Mouse (Mus musculus) CH12.LX (cell line): ENCODE measurements around the gene Tubb1. TPM values are rescaled to one million over a fixed set of nuclear protein-coding genes. Genes with fewer than 3 reads are reported as not detected.
A peak's percentile ranks its signal among the peaks of the same experiment; 100 is the strongest.

Source experiments
- DNase-seq: peaks from one replicate; pipeline ENCODE4 v3.0.0-alpha.2; 2013; ENCODE audit errors: extremely low read depth
- H3K27ac ChIP-seq: 2 replicates; pipeline ENCODE4 v1.5.1; 2012; ENCODE audit warnings: low read depth, mild to moderate bottlenecking, control low read depth, moderate library complexity; ENCODE audit not compliant: insufficient read depth
- H3K27me3 ChIP-seq: replicated peaks from 2 replicates; pipeline ENCODE3; 2012; ENCODE audit warnings: inconsistent platforms
- H3K36me3 ChIP-seq, 2 experiments: replicated peaks in 1 of 2; 2 replicates each; pipeline versions ENCODE3 to v1.6.1; 2012; ENCODE audit warnings: inconsistent platforms in 1 of 2, low read length in 1 of 2, mild to moderate bottlenecking in 1 of 2, mixed read lengths in 1 of 2, moderate library complexity in 1 of 2; ENCODE audit not compliant: control insufficient read depth in 1 of 2, insufficient read depth in 1 of 2
- H3K4me1 ChIP-seq, 2 experiments: 2 replicates each; pipeline ENCODE4 v1.6.1; 2012; ENCODE audit warnings: inconsistent platforms in 1 of 2, moderate library complexity in 1 of 2; ENCODE audit not compliant: insufficient read depth in 2 of 2, control insufficient read depth in 1 of 2
- H3K4me2 ChIP-seq: 2 replicates; pipeline ENCODE4 v1.6.1; 2012; ENCODE audit warnings: low read depth, mild to moderate bottlenecking, control low read depth; ENCODE audit not compliant: poor library complexity, insufficient read depth, severe bottlenecking
- H3K4me3 ChIP-seq, 3 experiments: fragments of 150-350 bp in 1 of 3; sonication (generic) in 1 of 3; replicated peaks in 1 of 3; 2 replicates each; pipeline versions ENCODE3 to v1.5.1; 2011 to 2012; ENCODE audit warnings: low read depth in 2 of 3, low read length in 2 of 3, mild to moderate bottlenecking in 2 of 3, moderate library complexity in 2 of 3, control low read depth in 1 of 3, improper control_type of control experiment in 1 of 3, inconsistent platforms in 1 of 3, mixed read lengths in 1 of 3; ENCODE audit not compliant: poor library complexity in 1 of 3
- H3K79me2 ChIP-seq: replicated peaks from 2 replicates; pipeline ENCODE4 v1.6.1; 2012; ENCODE audit warnings: mild to moderate bottlenecking, moderate library complexity; ENCODE audit not compliant: control insufficient read depth, poor library complexity, insufficient read depth, severe bottlenecking; ENCODE audit errors: extremely low read depth
- H3K9ac ChIP-seq: 2 replicates; pipeline ENCODE4 v1.6.1; 2012; ENCODE audit warnings: low read depth, mild to moderate bottlenecking, control low read depth, moderate library complexity; ENCODE audit not compliant: insufficient read depth
- H3K9me3 ChIP-seq: replicated peaks from 2 replicates; pipeline ENCODE3; 2012; ENCODE audit warnings: low read length, inconsistent platforms, mixed read lengths
- BHLHE40 ChIP-seq: IDR thresholded peaks from 2 replicates; pipeline ENCODE4 v1.6.1; 2011; ENCODE audit warnings: mild to moderate bottlenecking, low read depth, low read length, improper control_type of control experiment
- CHD2 ChIP-seq: IDR thresholded peaks from 2 replicates; pipeline ENCODE4 v1.6.1; 2011; ENCODE audit warnings: low read length, improper control_type of control experiment
- ELF1 ChIP-seq: IDR thresholded peaks from 2 replicates; pipeline ENCODE4 v1.6.1; 2014; ENCODE audit warnings: low read depth, mild to moderate bottlenecking, inconsistent platforms, low read length, improper control_type of control experiment
- ETS1 ChIP-seq: conservative IDR thresholded peaks from 2 replicates; pipeline ENCODE4 v1.6.1; 2012; ENCODE audit warnings: low read depth, mild to moderate bottlenecking, inconsistent platforms, low read length, improper control_type of control experiment, moderate library complexity
- IRF4 ChIP-seq: IDR thresholded peaks from 2 replicates; pipeline ENCODE4 v1.6.1; 2014; ENCODE audit warnings: low read depth, mild to moderate bottlenecking, inconsistent platforms, low read length, improper control_type of control experiment
- MXI1 ChIP-seq: IDR thresholded peaks from 2 replicates; pipeline ENCODE4 v1.6.1; 2011; ENCODE audit warnings: mild to moderate bottlenecking, low read depth, low read length, improper control_type of control experiment
- NELFE ChIP-seq: IDR thresholded peaks from 2 replicates; pipeline ENCODE4 v1.6.1; 2011; ENCODE audit warnings: low read depth, low read length, improper control_type of control experiment
- NRF1 ChIP-seq: IDR thresholded peaks from 2 replicates; pipeline ENCODE4 v1.6.1; 2014; ENCODE audit warnings: low read depth, mild to moderate bottlenecking, inconsistent platforms, low read length, improper control_type of control experiment, moderate library complexity
- POLR2A ChIP-seq: IDR thresholded peaks from 2 replicates; pipeline ENCODE4 v1.6.1; 2011; ENCODE audit warnings: low read depth, mild to moderate bottlenecking, improper control_type of control experiment, low read length
- TBP ChIP-seq: conservative IDR thresholded peaks from 2 replicates; pipeline ENCODE4 v1.6.1; 2011; ENCODE audit warnings: low read depth, low read length, improper control_type of control experiment
- TCF12 ChIP-seq: IDR thresholded peaks from 2 replicates; pipeline ENCODE4 v1.6.1; 2014; ENCODE audit warnings: low read depth, mild to moderate bottlenecking, inconsistent platforms, low read length, improper control_type of control experiment
- dilution Hi-C: fragments of 300-500 bp; cut with MboI; formaldehyde crosslinking; loops from 2 replicates; pipeline ENCODE4 v1.14.3; 2020; ENCODE audit warnings: low sequenced_read_pairs; ENCODE audit not compliant: extremely low pct_unique_long_range_greater_than_20kb, extremely low pct_ligation_motif_present
- in situ Hi-C: fragments of 300-500 bp; cut with MboI; formaldehyde crosslinking; loops from 3 replicates; pipeline ENCODE4 v1.14.3; 2019; ENCODE audit warnings: low sequenced_read_pairs, low pct_ligation_motif_present, low pct_unique_long_range_greater_than_20kb, mixed read lengths
- polyA plus RNA-seq: library from polyadenylated mRNA; unstranded; fragments of >175 nt; gene quantifications from 2 replicates; pipeline ENCODE4 v1.2.1, GENCODE M21; 2012; ENCODE audit warnings: low read depth; ENCODE audit not compliant: insufficient read length
- total RNA-seq, 2 experiments: library from RNA; depleted of rRNA; stranded (reverse); fragments of 300-350 nt in 1 of 2; fragments of >200 nt in 1 of 2; gene quantifications; 2 replicates each; pipeline ENCODE4 v1.2.3; 2012 to 2014

The Tubb1 gene
- total and polyA plus RNA-seq, 3 experiments: not detected

GRCm38 (mm10) chr2:174502321-174502720, 51.8 kb downstream of the Tubb1 start:
- dilution Hi-C loops: no loop called here
- Histone ChIP-seq H3K27me3 (no peaks in the 10 kb centered on the region), H3K4me2 (peak overlapping the region; percentile 93), H3K4me1 (peaks cover 2 to 10% of the 10 kb centered on the region in 2 experiments), H3K27ac (no peak overlapping the region), H3K9me3 (no peaks in the 10 kb centered on the region), H3K36me3 (no peaks in the 10 kb centered on the region), H3K4me3 (peak overlapping the region in 2 of 3 experiments; percentile 17 to 26)
- in situ Hi-C loops: no loop called here
- no peak for DNase-seq
- TF ChIP-seq BHLHE40: 0 out of 2 replicates have a peak, but pooled peaks have one; percentile 30
- TF ChIP-seq ETS1: no peak
- TF ChIP-seq CHD2: peak; percentile 68
- no peak for TF ChIP-seq NELFE
- TF ChIP-seq, all 38 proteins: peak for 2
- peak overlapping the region; percentile 64; the same call in 1 of the 2 replicates for H3K9ac ChIP-seq
- no peaks in the 10 kb centered on the region for H3K79me2 ChIP-seq

DNA sequence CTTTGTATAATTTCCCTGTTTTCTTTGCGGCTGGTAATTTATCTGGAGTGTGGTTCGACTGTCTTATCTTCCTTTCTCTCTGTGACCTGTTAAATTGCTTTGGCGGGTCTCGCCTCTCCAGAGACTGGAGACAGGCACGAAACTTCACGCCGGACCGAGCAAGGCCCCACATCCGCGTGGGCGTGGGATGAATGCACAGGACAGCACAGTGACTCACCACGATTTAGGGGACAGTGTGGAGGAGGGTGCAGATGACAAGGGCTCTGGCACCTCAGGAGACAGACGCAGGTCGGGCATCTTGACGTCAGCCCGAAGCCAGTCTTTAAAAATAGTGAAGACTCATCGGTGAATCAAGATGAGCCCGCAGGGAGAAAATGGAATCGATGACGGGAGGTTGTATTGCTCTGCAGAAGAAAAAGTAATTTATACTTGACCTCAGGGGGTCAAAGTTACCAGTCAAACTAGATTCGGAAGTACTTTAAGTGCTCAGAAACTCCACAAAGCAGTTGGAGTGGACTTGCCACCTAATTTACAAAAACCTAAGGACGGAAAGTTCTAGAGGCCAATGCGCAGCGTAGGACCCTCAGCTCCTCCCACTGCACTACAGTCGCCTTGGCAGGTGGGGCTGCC, 52.5 kb downstream of the Tubb1 start:
- Histone ChIP-seq H3K4me3 (peak overlapping the region; percentile 26 to 63 (median 32)), H3K9me3 (no peaks in the 10 kb centered on the region), H3K27ac (peak overlapping the region; percentile 46; the same call in 1 of the 2 replicates), H3K79me2 (no peaks in the 10 kb centered on the region), H3K4me2 (peak overlapping the region; percentile 93), H3K36me3 (no peaks in the 10 kb centered on the region), H3K4me1 (peaks cover 2 to 10% of the 10 kb centered on the region in 2 experiments), H3K27me3 (no peaks in the 10 kb centered on the region), H3K9ac (peak overlapping the region; percentile 64)
- DNase-seq: peak; percentile 52
- in situ Hi-C loops (no loop called here), dilution Hi-C loops (no loop called here)
- peak; percentile 62; the same call in 1 of the 2 replicates for TF ChIP-seq TBP
- TF ChIP-seq NRF1: peak; percentile 42; the same call in 1 of the 2 replicates
- TF ChIP-seq TCF12: no peak
- no peak for TF ChIP-seq CHD2
- peak; percentile 42; the same call in 1 of the 2 replicates for TF ChIP-seq MXI1
- TF ChIP-seq ELF1: 0 out of 2 replicates have a peak, but pooled peaks have one; percentile 4
- no peak for TF ChIP-seq IRF4
- TF ChIP-seq POLR2A: peak; percentile 47

Other genes starting within 250 kb of the Tubb1 start
- 393 and 452 TPM in 2 replicates for gene Gnas, start 166.4 kb upstream of the Tubb1 start, total RNA-seq (2012; rRNA removed)
- gene Gnas, start 166.4 kb upstream of the Tubb1 start, total RNA-seq (2014; rRNA removed): 365 and 369 TPM in 2 replicates
- gene Gnas, start 166.4 kb upstream of the Tubb1 start, polyA plus RNA-seq: 502 and 537 TPM in 2 replicates
- 48.9 and 55.7 TPM in 2 replicates for gene Gm20721, start 104.0 kb upstream of the Tubb1 start, total RNA-seq (2012; rRNA removed)
- gene Gm20721, start 104.0 kb upstream of the Tubb1 start, total RNA-seq (2014; rRNA removed): not detected in 2 replicates
- gene Gm20721, start 104.0 kb upstream of the Tubb1 start, polyA plus RNA-seq: 259 and 363 TPM in 2 replicates
- 44.6 and 45.2 TPM in 2 replicates for gene Nelfcd, start 34.9 kb upstream of the Tubb1 start, total RNA-seq (2012; rRNA removed)
- 39.1 and 41.5 TPM in 2 replicates for gene Nelfcd, start 34.9 kb upstream of the Tubb1 start, total RNA-seq (2014; rRNA removed)
- gene Nelfcd, start 34.9 kb upstream of the Tubb1 start, polyA plus RNA-seq: 50.5 and 52.3 TPM in 2 replicates
- 417 and 423 TPM in 2 replicates for gene Ctsz, start 11.7 kb upstream of the Tubb1 start, total RNA-seq (2012; rRNA removed)
- 135 and 141 TPM in 2 replicates for gene Ctsz, start 11.7 kb upstream of the Tubb1 start, total RNA-seq (2014; rRNA removed)
- 219 and 264 TPM in 2 replicates for gene Ctsz, start 11.7 kb upstream of the Tubb1 start, polyA plus RNA-seq
- gene Atp5e, start 13.4 kb downstream of the Tubb1 start, total RNA-seq (2012; rRNA removed): 699 and 716 TPM in 2 replicates
- gene Atp5e, start 13.4 kb downstream of the Tubb1 start, total RNA-seq (2014; rRNA removed): 664 and 673 TPM in 2 replicates
- gene Atp5e, start 13.4 kb downstream of the Tubb1 start, polyA plus RNA-seq: 251 and 338 TPM in 2 replicates
- gene Prelid3b, start 22.4 kb downstream of the Tubb1 start, total RNA-seq (2012; rRNA removed): 90.3 and 123 TPM in 2 replicates
- 187 TPM in 2 replicates for gene Prelid3b, start 22.4 kb downstream of the Tubb1 start, total RNA-seq (2014; rRNA removed)
- 179 TPM in 2 replicates for gene Prelid3b, start 22.4 kb downstream of the Tubb1 start, polyA plus RNA-seq
- 0.59 TPM in 2 replicates for gene Zfp831, start 192.8 kb downstream of the Tubb1 start, total RNA-seq (2012; rRNA removed)
- gene Zfp831, start 192.8 kb downstream of the Tubb1 start, total RNA-seq (2014; rRNA removed): 0.48 and 0.58 TPM in 2 replicates
- 0.91 and 0.99 TPM in 2 replicates for gene Zfp831, start 192.8 kb downstream of the Tubb1 start, polyA plus RNA-seq